Mouse (Mus musculus) heart, postnatal 0 days (tissue): ENCODE measurements around the gene 1700025C18Rik. TPM values are rescaled to one million over a fixed set of nuclear protein-coding genes. Genes with fewer than 3 reads are reported as not detected.

ENCODE experiments used
- ATAC-seq: fragments of 200-750 bp; cut with Nextera tagmentation; 2 replicates; pipeline ENCODE4 v1.8.0; 2017; ENCODE audit warnings: low read depth, moderate number of reproducible peaks, moderate library complexity; ENCODE audit not compliant: insufficient read depth
- DNase-seq: peaks from one replicate; pipeline ENCODE4 v3.0.0-alpha.2; 2016; ENCODE audit warnings: low spot score
- H3K27ac ChIP-seq: fragments of 300-500 bp; sonication (generic); 2 replicates; pipeline ENCODE4 v1.5.1; 2014; ENCODE audit warnings: low read depth, mild to moderate bottlenecking
- H3K27me3 ChIP-seq: fragments of 300-500 bp; sonication (generic); 2 replicates; pipeline ENCODE4 v1.6.1; 2014; ENCODE audit warnings: low read length, mixed read lengths; ENCODE audit not compliant: control insufficient read depth, insufficient read depth
- H3K36me3 ChIP-seq: fragments of 300-500 bp; sonication (generic); replicated peaks from 2 replicates; pipeline ENCODE4 v1.6.1; 2014; ENCODE audit warnings: low read length, mixed read lengths; ENCODE audit not compliant: control insufficient read depth, insufficient read depth
- H3K4me1 ChIP-seq: fragments of 300-500 bp; sonication (generic); 2 replicates; pipeline ENCODE4 v1.6.1; 2014; ENCODE audit warnings: antibody characterized with exemption; ENCODE audit not compliant: control insufficient read depth, insufficient read depth
- H3K4me2 ChIP-seq: fragments of 300-500 bp; sonication (generic); 2 replicates; pipeline ENCODE4 v1.6.1; 2014; ENCODE audit warnings: low read depth, mild to moderate bottlenecking, low read length, moderate library complexity
- H3K4me3 ChIP-seq: fragments of 300-500 bp; sonication (generic); 2 replicates; pipeline ENCODE4 v1.5.1; 2014; ENCODE audit warnings: low read depth, low read length
- H3K9ac ChIP-seq: fragments of 300-500 bp; sonication (generic); replicated peaks from 2 replicates; pipeline ENCODE4 v1.6.1; 2014; ENCODE audit warnings: low read depth, low read length, mixed read lengths
- H3K9me3 ChIP-seq: fragments of 300-500 bp; sonication (generic); replicated peaks from 2 replicates; pipeline ENCODE4 v1.6.1; 2016; ENCODE audit warnings: low read length; ENCODE audit not compliant: control insufficient read depth
- CTCF ChIP-seq: IDR thresholded peaks from 2 replicates; pipeline ENCODE4 v1.5.1; 2016; ENCODE audit warnings: antibody characterized with exemption, control low read depth, low read depth
- EP300 ChIP-seq: IDR thresholded peaks from 2 replicates; pipeline ENCODE4 v1.6.1; 2016; ENCODE audit warnings: antibody characterized with exemption, low read depth
- WGBS: fragments of 180-500 bp; shearing (Covaris S2); extraction: QIAGEN DNeasy Blood & Tissue Kit; methylation state at CpG from one replicate; pipeline ENCODE4 v1.1.7; 2014; 5-methylcytosine and 5-hydroxymethylcytosine counted together
- polyA plus RNA-seq: library from polyadenylated mRNA; unstranded; fragments of >200 nt; fragmentation: Nextera tagmentation; extraction: Ambion mirVana; gene quantifications from 2 replicates; pipeline ENCODE4 v1.2.1, GENCODE M21; 2015
- total RNA-seq: library from RNA; depleted of rRNA; stranded (reverse); fragments of >200 nt; gene quantifications from 2 replicates; pipeline ENCODE4 v1.2.3, GENCODE M21; 2014; ENCODE audit warnings: low replicate concordance

Gene 1700025C18Rik
- total and polyA plus RNA-seq, 2 experiments from 2014 or later = not detected

GRCm38 (mm10) chr2:165121206-165121840 lies 30.8 kb upstream of the 1700025C18Rik start:
- no peaks in the 10 kb centered on the region for H3K4me1 ChIP-seq
- H3K9ac ChIP-seq = no peak overlapping the region
- DNase-seq (no peak), ATAC-seq (no peak)
- H3K27me3 ChIP-seq = peaks cover 66% of the 10 kb centered on the region
- H3K27ac ChIP-seq = no peak overlapping the region
- 23% methylated on average over 10 of the region's 10 CpGs for WGBS
- H3K4me3 ChIP-seq = no peak overlapping the region
- no peak overlapping the region for H3K4me2 ChIP-seq
- H3K36me3 ChIP-seq = no peaks in the 10 kb centered on the region
- TF ChIP-seq CTCF (no peak), EP300 (no peak)
- H3K9me3 ChIP-seq = no peaks in the 10 kb centered on the region

DNA sequence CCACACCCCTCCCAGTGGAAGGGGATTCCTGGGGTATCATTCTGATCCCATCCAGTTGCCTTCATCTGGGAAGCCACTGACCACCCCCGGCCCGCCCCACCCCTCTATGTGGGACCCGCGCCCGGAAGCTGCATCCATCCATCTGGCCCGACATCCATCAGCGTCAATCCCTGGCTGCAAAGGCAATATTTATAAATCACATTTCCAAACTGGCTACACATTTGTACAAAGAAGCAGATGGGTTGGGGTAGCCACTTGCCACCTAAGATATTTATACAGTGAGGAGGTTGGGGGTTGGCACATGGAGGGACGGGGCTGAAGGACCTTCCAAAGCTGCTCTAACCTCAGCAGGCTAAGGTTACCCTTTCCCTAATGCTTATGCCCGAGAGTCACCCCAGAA lies 30.2 kb upstream of the 1700025C18Rik start:
- no peak for DNase-seq
- no peaks in the 10 kb centered on the region for H3K36me3 ChIP-seq
- no peak overlapping the region for H3K9ac ChIP-seq
- H3K9me3 ChIP-seq = no peaks in the 10 kb centered on the region
- H3K4me3 ChIP-seq = no peak overlapping the region
- H3K4me1 ChIP-seq = no peaks in the 10 kb centered on the region
- H3K4me2 ChIP-seq = no peak overlapping the region
- peaks cover 68% of the 10 kb centered on the region for H3K27me3 ChIP-seq
- no peak for ATAC-seq
- H3K27ac ChIP-seq = no peak overlapping the region
- WGBS = 73% methylated on average over 9 of the region's 9 CpGs
- no peak for TF ChIP-seq CTCF
- TF ChIP-seq EP300 = no peak

DNA sequence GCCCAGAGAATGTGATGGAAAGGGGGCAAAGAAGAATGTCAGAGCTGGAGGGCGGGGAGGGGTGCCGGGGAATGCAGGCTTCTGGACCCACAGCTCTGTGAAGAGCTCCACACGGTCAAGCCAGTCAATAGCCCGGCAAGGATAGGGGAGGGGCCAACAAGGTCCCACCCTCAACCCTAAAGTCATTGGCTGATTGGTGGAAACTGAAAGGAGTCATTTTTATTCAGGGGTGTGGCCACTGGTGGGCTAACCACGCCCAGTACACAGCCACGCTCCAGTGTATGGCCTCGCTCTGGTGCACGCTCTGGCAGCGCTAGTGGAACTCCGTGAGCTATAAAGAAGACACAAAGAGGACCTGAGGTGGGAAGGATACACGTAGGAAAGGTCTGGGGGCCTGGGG lies 23.2 kb upstream of the 1700025C18Rik start:
- Histone ChIP-seq H3K4me1 (no peaks in the 10 kb centered on the region), H3K27me3 (peaks cover 98% of the 10 kb centered on the region), H3K36me3 (no peaks in the 10 kb centered on the region), H3K9me3 (no peaks in the 10 kb centered on the region), H3K9ac (no peak overlapping the region), H3K4me3 (no peak overlapping the region), H3K27ac (no peak overlapping the region), H3K4me2 (no peak overlapping the region)
- whole genome bisulfite sequencing = 26% methylated on average over 11 of the region's 11 CpGs
- ATAC-seq (0 out of 2 replicates have a peak, but pooled peaks have one; percentile 9), DNase-seq (no peak)
- TF ChIP-seq EP300 (no peak), CTCF (no peak)

GRCm38 (mm10) chr2:165112149-165112548 lies 21.6 kb upstream of the 1700025C18Rik start:
- H3K9ac ChIP-seq = no peak overlapping the region
- no peaks in the 10 kb centered on the region for H3K36me3 ChIP-seq
- peak; percentile 60 for DNase-seq
- H3K4me2 ChIP-seq = no peak overlapping the region
- peak; percentile 75 for ATAC-seq
- H3K27ac ChIP-seq = no peak overlapping the region
- TF ChIP-seq CTCF = peak; percentile 68
- no peak for TF ChIP-seq EP300
- peaks cover 91% of the 10 kb centered on the region for H3K27me3 ChIP-seq
- WGBS = under 1% methylated on average over 53 of the region's 54 CpGs
- no peaks in the 10 kb centered on the region for H3K9me3 ChIP-seq
- no peaks in the 10 kb centered on the region for H3K4me1 ChIP-seq
- H3K4me3 ChIP-seq = no peak overlapping the region

- WGBS = 23% methylated on average over 18 of the region's 18 CpGs
- TF ChIP-seq CTCF = no peak
- TF ChIP-seq EP300 = no peak
- no peaks in the 10 kb centered on the region for H3K9me3 ChIP-seq
- H3K27ac ChIP-seq = no peak overlapping the region
- H3K4me2 ChIP-seq = no peak overlapping the region
- H3K4me1 ChIP-seq = no peaks in the 10 kb centered on the region
- H3K9ac ChIP-seq = no peak overlapping the region
- ATAC-seq = no peak
- H3K4me3 ChIP-seq = no peak overlapping the region
- peaks cover 77% of the 10 kb centered on the region for H3K27me3 ChIP-seq
- H3K36me3 ChIP-seq = no peaks in the 10 kb centered on the region
- DNase-seq = no peak
These were observed 16.0 kb upstream of the 1700025C18Rik start for GRCm38 (mm10) chr2:165106585-165106984.
